Mouse (Mus musculus): ENCODE measurements at regions not wholly inside any gene's neighbourhood (a gene's known extent, or its start where the extent isn't known, plus 50 kb on each side); places are given as distances from the start of the nearest gene placed in this dataset.
A peak's percentile ranks its signal among the peaks of the same experiment; 100 is the strongest.

GRCm38 (mm10) chr10:70814354-70815131 is 158.8 kb upstream of the Phyhipl start:
- no peak for TF ChIP-seq POLR2A (IDR thresholded peaks at IDR 0.05; ENCODE audit: low read depth, low read length)
- TF ChIP-seq CTCF (conservative IDR thresholded peaks at IDR 0.05; ENCODE audit: insufficient read depth, insufficient read length, low read depth, low read length): no peak
- no peaks in the 10 kb centered on the region for H3K4me1 ChIP-seq (ENCODE audit: control insufficient read depth, insufficient read depth, low read length)

GRCm38 (mm10) chr10:70809411-70809810 is 153.6 kb upstream of the Phyhipl start:
- WGBS: 71% methylated on average over 3 of the region's 3 CpGs
- Histone ChIP-seq H3K27me3 (replicated peaks; ENCODE audit: control insufficient read depth, insufficient read depth, low read length) (no peaks in the 10 kb centered on the region), H3K4me3 (ENCODE audit: insufficient read depth, low read depth, low read length) (no peak overlapping the region), H3K36me3 (ENCODE audit: control insufficient read depth, insufficient read depth, low read length) (no peaks in the 10 kb centered on the region), H3K27ac (ENCODE audit: insufficient read depth, low read depth, low read length) (no peak overlapping the region), H3K4me1 (ENCODE audit: control insufficient read depth, insufficient read depth, low read length) (no peaks in the 10 kb centered on the region)
- TF ChIP-seq POLR2A (IDR thresholded peaks at IDR 0.05; ENCODE audit: low read depth, low read length): no peak
- no peak for TF ChIP-seq CTCF (conservative IDR thresholded peaks at IDR 0.05; ENCODE audit: insufficient read depth, insufficient read length, low read depth, low read length)
- no peak for DNase-seq

More at GRCm38 (mm10) chr10:70814354-70815131, 158.8 kb upstream of the Phyhipl start:
- Histone ChIP-seq H3K4me3 (ENCODE audit: insufficient read depth, low read depth, low read length) (no peak overlapping the region), H3K27me3 (replicated peaks; ENCODE audit: control insufficient read depth, insufficient read depth, low read length) (no peaks in the 10 kb centered on the region), H3K27ac (ENCODE audit: insufficient read depth, low read depth, low read length) (no peak overlapping the region), H3K36me3 (ENCODE audit: control insufficient read depth, insufficient read depth, low read length) (no peaks in the 10 kb centered on the region)
- 60% methylated on average over 15 of the region's 15 CpGs for WGBS
- DNase-seq: peak; percentile 62

- DNase-seq: no peak
These were observed 151.1 kb upstream of the Phyhipl start for GRCm38 (mm10) chr10:70806786-70807385.

GRCm38 (mm10) chr10:70800736-70801306 is 145.1 kb upstream of the Phyhipl start:
- H3K27ac ChIP-seq (ENCODE audit: insufficient read depth, low read depth, low read length): no peak overlapping the region
- no peaks in the 10 kb centered on the region for H3K4me1 ChIP-seq (ENCODE audit: control insufficient read depth, insufficient read depth, low read length)
- H3K27me3 ChIP-seq (replicated peaks; ENCODE audit: control insufficient read depth, insufficient read depth, low read length): no peaks in the 10 kb centered on the region
- H3K4me3 ChIP-seq (ENCODE audit: insufficient read depth, low read depth, low read length): no peak overlapping the region
- no peaks in the 10 kb centered on the region for H3K36me3 ChIP-seq (ENCODE audit: control insufficient read depth, insufficient read depth, low read length)
- TF ChIP-seq POLR2A (IDR thresholded peaks at IDR 0.05; ENCODE audit: low read depth, low read length): no peak
- TF ChIP-seq CTCF (conservative IDR thresholded peaks at IDR 0.05; ENCODE audit: insufficient read depth, insufficient read length, low read depth, low read length): no peak
- peak; percentile 35 for DNase-seq
- WGBS: 27% methylated on average over 11 of the region's 11 CpGs

More at GRCm38 (mm10) chr10:70806786-70807385, 151.1 kb upstream of the Phyhipl start:
- H3K4me1 ChIP-seq (ENCODE audit: control insufficient read depth, insufficient read depth, low read length): no peaks in the 10 kb centered on the region
- no peaks in the 10 kb centered on the region for H3K27me3 ChIP-seq (replicated peaks; ENCODE audit: control insufficient read depth, insufficient read depth, low read length)
- no peak overlapping the region for H3K4me3 ChIP-seq (ENCODE audit: insufficient read depth, low read depth, low read length)
- no peaks in the 10 kb centered on the region for H3K36me3 ChIP-seq (ENCODE audit: control insufficient read depth, insufficient read depth, low read length)
- no peak overlapping the region for H3K27ac ChIP-seq (ENCODE audit: insufficient read depth, low read depth, low read length)
- no peak for TF ChIP-seq CTCF (conservative IDR thresholded peaks at IDR 0.05; ENCODE audit: insufficient read depth, insufficient read length, low read depth, low read length)
- no peak for TF ChIP-seq POLR2A (IDR thresholded peaks at IDR 0.05; ENCODE audit: low read depth, low read length)
- WGBS: 66% methylated on average over 9 of the region's 9 CpGs

GRCm38 (mm10) chr10:70799906-70800305 is 144.1 kb upstream of the Phyhipl start:
- Histone ChIP-seq H3K4me3 (ENCODE audit: insufficient read depth, low read depth, low read length) (no peak overlapping the region), H3K27ac (ENCODE audit: insufficient read depth, low read depth, low read length) (no peak overlapping the region), H3K36me3 (ENCODE audit: control insufficient read depth, insufficient read depth, low read length) (no peaks in the 10 kb centered on the region), H3K27me3 (replicated peaks; ENCODE audit: control insufficient read depth, insufficient read depth, low read length) (no peaks in the 10 kb centered on the region), H3K4me1 (ENCODE audit: control insufficient read depth, insufficient read depth, low read length) (no peaks in the 10 kb centered on the region)
- no peak for DNase-seq
- no peak for TF ChIP-seq CTCF (conservative IDR thresholded peaks at IDR 0.05; ENCODE audit: insufficient read depth, insufficient read length, low read depth, low read length)
- no peak for TF ChIP-seq POLR2A (IDR thresholded peaks at IDR 0.05; ENCODE audit: low read depth, low read length)
- 90% methylated on average over 5 of the region's 5 CpGs for WGBS

GRCm38 (mm10) chr10:70799191-70799742 is 143.5 kb upstream of the Phyhipl start:
- Histone ChIP-seq H3K36me3 (ENCODE audit: control insufficient read depth, insufficient read depth, low read length) (no peaks in the 10 kb centered on the region), H3K27me3 (replicated peaks; ENCODE audit: control insufficient read depth, insufficient read depth, low read length) (no peaks in the 10 kb centered on the region), H3K4me3 (ENCODE audit: insufficient read depth, low read depth, low read length) (no peak overlapping the region), H3K27ac (ENCODE audit: insufficient read depth, low read depth, low read length) (no peak overlapping the region), H3K4me1 (ENCODE audit: control insufficient read depth, insufficient read depth, low read length) (no peaks in the 10 kb centered on the region)
- WGBS: 82% methylated on average over 11 of the region's 11 CpGs
- TF ChIP-seq POLR2A (IDR thresholded peaks at IDR 0.05; ENCODE audit: low read depth, low read length) (no peak), CTCF (conservative IDR thresholded peaks at IDR 0.05; ENCODE audit: insufficient read depth, insufficient read length, low read depth, low read length) (no peak)
- no peak for DNase-seq
